Mouse (Mus musculus) heart, adult 18-20 months (tissue): ENCODE data around the gene Ppm1j. TPM values are rescaled to one million over a fixed set of nuclear protein-coding genes. Genes with fewer than 3 reads are reported as not detected.

ENCODE experiments used
- DNase-seq, 2 experiments: peaks; one replicate each; pipeline ENCODE4 v3.0.0; 2021 to 2022; ENCODE audit warnings: mixed read lengths in 1 of 2
- total RNA-seq, 2 experiments: library from RNA; stranded (reverse); gene quantifications; 2 replicates each; pipeline ENCODE4 v1.2.3; 2021

Gene Ppm1j
- total RNA-seq, 2 experiments from 2014 or later, result 20.5 to 21.1 TPM

DNA sequence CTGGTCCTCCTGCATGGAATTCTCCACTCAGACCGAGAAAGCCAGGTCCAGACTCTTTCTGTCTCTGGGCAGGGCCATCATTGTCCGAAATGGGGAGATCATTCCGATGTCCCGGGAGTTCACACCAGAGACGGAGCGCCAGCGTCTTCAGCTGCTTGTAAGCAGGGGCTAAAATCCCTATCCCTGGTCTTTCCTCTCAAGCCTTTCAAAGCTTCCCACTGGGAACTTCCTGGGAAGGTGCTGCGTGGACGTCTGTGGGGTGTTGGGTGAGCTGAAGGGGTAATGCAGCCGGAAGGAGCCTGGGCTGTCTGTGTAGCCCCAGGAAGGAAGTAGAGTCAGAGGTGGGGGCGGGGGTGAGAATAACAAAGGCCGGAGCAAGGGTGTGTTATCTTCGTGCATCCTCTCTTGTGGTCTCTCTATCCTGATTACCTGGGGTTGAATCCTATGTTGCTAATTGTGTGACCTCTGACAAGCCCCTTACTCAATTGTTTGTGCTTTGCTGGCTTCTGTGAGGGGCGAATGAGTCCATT lies 3.2 kb downstream of the Ppm1j start:
- DNase-seq, result no peak

DNA sequence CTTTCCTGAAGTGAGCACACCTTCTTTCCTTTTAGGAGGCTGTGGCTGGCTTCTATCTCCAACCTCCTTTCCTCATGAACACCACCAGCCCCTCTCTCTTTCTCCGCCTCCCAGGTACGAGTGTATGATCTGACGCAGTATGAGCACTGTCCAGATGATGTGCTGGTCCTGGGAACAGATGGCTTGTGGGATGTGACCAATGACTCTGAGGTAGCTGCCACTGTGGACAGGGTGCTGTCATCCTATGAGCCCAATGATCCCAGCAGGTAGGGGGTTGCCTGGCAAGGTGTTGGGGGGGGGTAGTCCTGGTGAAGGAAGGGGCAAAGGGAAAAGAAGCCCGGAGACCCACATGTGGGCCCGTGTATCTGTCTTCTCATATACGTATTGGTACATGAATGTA lies 4.4 kb downstream of the Ppm1j start:
- no peak for DNase-seq

DNA sequence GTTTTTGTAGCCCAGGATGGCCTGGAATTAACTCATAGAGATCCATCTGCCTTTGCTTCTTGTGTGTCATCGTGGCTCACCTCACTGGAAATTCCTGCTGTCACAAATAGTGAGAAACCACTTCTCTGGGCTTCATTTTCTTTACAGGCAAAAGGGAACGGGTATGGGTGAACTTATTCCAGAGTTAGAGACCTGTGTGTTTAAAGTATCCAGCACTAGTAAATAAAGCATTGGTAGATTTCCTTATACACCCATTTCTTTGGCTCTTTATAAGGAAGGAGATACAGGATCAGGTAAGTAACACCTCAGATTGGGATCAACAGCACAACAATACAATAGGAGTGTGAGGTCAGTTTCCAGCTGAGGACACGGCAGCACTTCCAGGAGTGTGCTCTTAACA lies 7.2 kb downstream of the Ppm1j start, which contains the start of gene Rhoc:
Gene Rhoc, plus strand, starts transcription at position 301 of the 400 bp plus-strand sequence.
- DNase-seq, result no peak

GRCm38 (mm10) chr3:104788561-104789311 lies 7.9 kb downstream of the Ppm1j start:
- peak; percentile 92 for DNase-seq

DNA sequence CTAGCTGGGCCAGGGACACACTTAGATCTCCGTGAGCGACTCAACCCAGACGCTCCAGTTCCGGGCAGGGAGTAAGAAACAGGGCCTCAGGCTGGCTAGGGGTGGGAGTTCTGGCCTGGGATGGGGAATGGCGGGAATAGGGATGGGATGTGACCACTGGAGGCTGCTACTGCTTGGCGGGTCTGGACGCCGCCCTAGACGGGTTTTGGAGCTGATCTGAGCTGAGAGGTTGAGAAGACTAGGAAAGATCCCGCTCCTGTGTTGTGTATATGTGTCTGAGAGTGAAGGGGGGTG lies 8.4 kb downstream of the Ppm1j start:
- DNase-seq, result peak in 1 of 2 experiments; percentile 62

DNA sequence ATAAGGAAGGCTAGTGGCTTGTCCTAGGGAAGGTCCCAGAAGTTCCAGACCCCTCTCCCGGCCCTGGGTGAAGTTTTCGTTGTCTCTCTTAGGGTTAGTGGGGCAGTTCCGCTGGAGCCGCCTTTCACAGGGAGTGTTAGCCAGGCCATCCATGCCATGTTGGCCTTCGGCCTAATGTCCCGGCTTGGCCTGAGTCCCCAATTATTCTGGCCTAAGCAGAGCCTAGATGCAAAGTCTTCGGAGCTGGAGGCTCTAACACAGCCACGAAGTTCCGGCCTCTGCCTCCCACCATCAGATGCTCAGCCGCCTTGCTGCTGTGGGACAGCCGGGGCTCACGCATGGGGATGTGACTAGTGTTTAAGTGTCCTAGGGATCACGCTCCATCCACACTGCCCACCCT lies 9.0 kb downstream of the Ppm1j start:
- DNase-seq, result peak; percentile 76 to 83

DNA sequence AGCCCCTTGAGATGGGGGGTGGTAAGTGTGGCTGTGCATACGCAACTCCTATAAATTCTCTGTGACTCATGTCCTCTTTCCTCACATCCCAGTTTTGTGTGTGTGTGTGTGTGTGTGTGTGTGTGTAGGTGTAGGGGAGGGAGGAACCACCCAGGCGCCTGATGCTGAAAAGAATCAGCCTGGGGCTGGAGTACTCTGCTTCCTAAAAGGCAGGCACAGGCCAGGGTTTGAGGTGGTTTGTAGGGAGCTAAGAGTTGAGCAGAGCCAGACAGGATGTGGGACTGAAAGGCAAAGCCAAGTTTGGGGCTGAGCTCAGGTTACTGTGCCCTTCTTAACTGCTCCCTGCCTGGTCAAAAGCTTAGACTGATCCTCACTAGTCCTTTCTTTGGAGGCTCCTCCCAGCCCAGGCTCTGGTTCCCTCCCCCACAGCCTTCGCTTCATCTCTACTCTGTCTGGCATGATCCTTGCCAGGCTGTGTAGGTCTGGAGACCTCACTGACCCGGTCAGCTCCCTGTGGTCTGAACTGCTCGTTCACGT lies 9.6 kb downstream of the Ppm1j start:
- peak; percentile 57 to 58 for DNase-seq

GRCm38 (mm10) chr3:104791017-104791416 lies 10.2 kb downstream of the Ppm1j start:
- peak in 1 of 2 experiments; percentile 38 for DNase-seq

DNA sequence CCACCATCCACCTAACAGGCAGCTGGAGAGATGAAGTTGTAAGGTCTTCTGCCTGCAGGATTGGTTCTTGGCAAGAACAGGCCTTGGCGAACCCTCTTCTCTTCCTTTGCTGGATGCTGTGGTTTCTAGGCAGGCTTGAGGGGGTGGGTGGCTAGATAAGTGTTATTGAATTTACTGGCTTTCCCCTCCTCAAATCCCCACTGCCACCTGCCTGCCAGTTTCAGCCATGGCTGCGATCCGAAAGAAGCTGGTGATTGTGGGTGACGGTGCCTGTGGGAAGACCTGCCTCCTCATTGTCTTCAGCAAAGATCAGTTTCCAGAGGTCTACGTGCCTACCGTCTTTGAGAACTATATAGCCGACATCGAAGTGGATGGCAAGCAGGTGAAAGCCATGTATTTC lies 10.8 kb downstream of the Ppm1j start:
- no peak for DNase-seq

GRCm38 (mm10) chr3:104792360-104793270 lies 11.8 kb downstream of the Ppm1j start:
- DNase-seq, result peak in 1 of 2 experiments; percentile 21

- DNase-seq, result peak; percentile 96
Observed at GRCm38 (mm10) chr3:104793871-104794828, 13.3 kb downstream of the Ppm1j start.

DNA sequence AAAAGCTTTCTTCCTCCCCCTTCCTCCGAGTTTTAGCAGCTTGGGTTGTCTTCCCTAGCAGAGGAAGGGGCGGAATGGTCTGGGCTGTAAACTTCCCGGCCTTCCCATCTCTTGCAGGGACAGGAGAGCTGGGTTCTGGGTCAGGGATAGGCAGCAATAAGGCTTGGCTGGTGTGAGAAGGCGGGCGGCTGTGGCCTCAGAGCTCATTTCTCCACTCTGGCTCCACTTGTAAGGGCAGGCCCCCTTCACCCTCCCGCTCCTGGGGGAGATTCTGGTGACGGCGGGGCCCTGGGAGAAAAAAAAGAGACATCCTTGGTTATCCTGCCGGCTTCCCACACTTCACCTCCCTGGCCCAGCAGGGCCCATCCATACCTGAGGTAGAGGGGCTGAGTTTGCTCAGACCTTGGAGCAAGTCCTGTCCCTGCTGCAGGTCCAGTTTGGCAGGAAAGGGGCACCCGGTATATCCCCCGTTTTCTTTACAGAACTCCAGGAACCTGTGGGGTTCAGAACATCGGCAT lies 14.2 kb downstream of the Ppm1j start:
- DNase-seq, result peak in 1 of 2 experiments; percentile 45

GRCm38 (mm10) chr3:104795661-104796340 lies 14.9 kb downstream of the Ppm1j start:
- DNase-seq, result peak in 1 of 2 experiments; percentile 22

DNA sequence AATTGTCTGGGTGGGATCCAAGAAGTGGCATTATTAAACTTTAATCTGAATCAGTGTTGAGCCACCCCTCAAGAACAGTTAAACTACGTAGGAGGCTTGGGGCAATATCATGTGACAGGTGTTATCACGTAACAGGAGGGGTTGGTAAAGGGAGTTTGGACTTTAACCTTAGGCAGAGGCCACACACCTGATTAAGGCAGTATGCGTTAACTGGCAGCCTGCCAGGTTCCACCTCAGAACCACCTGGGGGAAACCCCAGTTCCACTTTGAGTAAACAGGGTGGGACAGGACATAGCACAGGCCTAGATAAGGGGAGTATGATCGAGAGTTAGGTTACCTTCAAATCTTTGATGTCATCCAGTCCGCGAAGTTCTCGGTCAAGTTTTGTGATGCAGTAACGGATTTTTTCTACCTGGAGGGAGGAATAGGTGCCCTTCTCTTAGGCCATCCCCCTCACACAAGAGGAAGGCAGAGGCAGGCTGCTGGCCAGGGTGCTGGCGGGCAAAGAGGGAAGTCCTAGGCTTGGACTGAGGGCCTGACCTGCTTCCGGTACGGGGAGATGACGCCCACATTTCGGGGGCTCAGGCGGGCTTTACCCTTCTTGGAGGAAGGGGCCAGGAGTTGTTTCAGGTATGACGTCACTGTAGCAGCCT lies 15.7 kb downstream of the Ppm1j start:
- no peak for DNase-seq

GRCm38 (mm10) chr3:104800681-104801080 lies 19.8 kb downstream of the Ppm1j start:
- no peak for DNase-seq

- no peak for DNase-seq
Observed at GRCm38 (mm10) chr3:104801481-104801880, 20.6 kb downstream of the Ppm1j start.

GRCm38 (mm10) chr3:104804312-104804711 lies 23.5 kb downstream of the Ppm1j start:
- no peak for DNase-seq

DNA sequence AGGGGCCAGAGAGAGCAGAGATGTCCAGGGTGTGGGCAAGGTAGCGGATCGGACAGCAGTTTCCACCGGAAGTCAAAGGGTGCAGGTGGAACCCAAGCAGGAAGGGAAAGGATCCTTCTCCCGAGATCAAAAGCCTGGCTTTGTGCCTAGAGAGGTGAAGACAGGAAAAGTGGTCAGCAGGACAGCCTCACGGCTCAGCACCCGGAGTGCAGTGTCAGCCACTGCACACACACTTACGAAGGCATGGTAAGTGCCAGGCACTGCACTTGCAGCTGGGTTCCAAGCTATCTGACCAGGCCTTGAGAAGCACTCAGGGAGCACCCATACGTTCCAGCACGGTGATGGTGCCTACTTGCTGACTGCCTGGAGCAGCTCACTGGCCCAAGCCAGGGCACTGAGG lies 24.7 kb downstream of the Ppm1j start:
- no peak for DNase-seq

DNA sequence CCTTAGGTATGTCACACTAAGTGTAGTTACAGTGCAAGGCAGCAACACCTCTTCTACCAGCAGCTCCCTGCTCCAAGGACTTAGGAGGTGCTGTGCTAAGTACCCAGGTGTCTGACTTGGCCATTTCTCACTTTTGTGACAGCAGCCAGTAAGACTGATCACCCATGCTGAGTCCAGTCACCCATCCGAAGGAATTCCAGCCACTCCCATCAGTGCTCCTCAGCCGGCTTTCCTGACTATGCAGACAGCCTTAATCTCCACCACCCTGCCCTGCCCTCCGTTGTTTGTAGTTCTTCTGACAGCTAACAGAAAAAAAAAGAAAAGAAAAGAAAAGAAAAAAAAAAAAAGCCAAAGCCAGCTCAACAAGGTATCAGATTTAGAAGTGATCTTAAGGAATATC lies 30.9 kb downstream of the Ppm1j start:
- DNase-seq, result no peak

DNA sequence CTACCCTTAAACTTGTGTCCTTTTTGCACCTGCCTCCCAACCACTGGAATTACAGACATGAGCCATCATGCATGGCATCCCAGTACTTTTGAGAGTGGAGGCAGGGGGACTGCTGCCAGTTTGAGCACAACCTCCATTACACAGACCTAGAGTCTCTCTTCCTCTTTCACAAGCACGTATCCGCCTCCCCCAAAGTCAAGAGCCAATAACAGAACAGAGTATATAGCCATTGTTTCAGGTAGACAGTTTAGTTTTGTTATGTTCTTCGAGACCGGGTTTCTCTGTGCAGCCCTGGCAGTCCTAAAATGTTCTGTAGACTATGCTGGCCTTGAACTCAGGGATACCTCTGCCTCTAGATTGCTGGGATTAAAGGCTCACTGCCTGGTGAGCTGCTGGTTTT lies 31.4 kb downstream of the Ppm1j start:
- no peak for DNase-seq
